Mouse (Mus musculus) cerebellum, adult 9-11 months (tissue): ENCODE results near the gene Cstb.
"Not testable (repeated sequence)": the region's sequence is repeated elsewhere in the genome, so short reads cannot be mapped to it uniquely, and the experiment has no call there.

Source experiments
- DNase-seq: peaks from one replicate; pipeline ENCODE4 v3.0.0; 2022

Cstb gene

DNA sequence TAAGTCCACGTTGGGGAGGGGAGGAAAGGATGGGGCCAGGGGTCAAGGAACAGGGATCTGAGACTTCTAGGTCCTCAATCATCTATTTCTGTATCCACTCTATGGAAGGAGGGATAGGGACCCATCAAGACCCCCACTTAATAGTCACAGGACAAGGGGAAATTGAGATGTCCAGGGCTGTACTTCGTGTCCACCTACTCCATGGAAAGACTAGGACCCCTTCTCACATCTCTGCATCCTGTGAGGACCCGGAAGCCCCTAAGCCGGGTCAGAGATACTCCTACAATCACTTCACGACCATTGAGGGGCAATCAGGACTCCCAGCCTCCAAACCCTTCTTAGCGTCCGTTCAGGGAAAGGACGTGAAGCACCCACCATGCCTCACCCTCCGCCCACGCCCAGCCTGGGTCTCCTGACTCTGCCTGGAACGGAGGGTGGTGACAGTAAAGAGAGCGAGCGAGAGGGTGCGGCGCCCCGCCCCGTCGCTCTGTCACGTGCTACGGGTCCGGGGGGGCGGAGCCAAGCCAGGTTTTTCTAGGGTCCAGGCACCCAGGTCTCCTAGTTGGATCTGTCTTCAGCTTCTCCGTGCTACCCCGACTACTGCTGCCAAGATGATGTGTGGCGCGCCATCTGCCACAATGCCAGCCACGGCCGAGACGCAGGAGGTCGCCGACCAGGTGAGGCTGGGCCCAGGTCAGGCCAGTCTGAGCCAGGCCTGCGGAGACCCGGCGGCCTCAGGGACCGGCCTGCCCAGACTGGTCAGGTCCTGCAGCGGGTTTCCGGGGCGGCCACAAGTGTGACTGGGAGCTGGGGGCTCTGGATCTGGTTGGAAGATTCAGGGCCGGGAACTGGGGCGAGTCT is at the start of gene Cstb:
Gene Cstb (plus strand): TSS at position 489 of the 861 bp plus-strand sequence.
- peak; percentile 88 for DNase-seq

- no peak for DNase-seq
These were observed 47.0 kb upstream of the Cstb start for GRCm38 (mm10) chr10:78378516-78378915.

DNA sequence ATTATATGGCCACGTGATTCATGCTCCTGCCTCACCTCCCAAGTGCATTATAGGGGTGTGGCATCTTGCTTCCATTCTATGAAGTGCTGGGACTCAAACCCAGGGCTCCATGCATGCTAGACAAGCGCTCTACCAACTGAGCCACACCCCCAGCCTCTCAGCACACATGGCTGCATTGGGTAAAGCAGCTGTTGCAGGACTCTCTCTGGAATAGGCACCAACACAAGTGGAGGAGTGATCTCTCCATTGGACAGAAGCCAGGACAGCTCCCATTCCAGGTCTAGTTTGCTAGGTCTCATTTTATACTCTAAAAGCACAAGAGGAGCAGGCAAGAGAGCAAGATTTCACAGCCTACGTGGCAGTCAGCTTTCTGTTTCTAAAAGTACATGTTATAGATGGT is 41.9 kb upstream of the Cstb start:
- no peak for DNase-seq

DNA sequence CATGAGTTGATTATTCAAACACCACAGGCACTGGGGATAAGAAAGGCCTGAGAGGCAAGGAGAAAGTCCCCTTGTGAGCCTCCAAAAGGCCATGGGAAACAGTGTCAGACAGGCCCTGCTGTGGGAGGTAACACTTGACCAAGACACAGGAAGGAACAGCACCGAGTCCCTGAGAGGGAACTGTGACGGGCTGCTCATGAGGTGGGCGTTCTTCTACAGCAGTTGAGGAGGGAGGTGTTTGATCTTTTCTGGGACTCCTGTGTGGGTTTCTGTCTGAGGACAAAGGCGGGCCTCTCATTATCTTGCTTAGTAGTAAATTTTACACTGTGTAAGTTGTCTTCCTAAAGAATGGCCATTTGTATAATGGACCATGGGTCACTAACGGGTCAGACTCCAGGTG is 39.9 kb upstream of the Cstb start:
- DNase-seq, result no peak

- DNase-seq, result peak; percentile 44
These were observed 37.1 kb upstream of the Cstb start for GRCm38 (mm10) chr10:78388216-78388980.

- no peak for DNase-seq
These were observed 34.4 kb upstream of the Cstb start for GRCm38 (mm10) chr10:78390982-78391470.

DNA sequence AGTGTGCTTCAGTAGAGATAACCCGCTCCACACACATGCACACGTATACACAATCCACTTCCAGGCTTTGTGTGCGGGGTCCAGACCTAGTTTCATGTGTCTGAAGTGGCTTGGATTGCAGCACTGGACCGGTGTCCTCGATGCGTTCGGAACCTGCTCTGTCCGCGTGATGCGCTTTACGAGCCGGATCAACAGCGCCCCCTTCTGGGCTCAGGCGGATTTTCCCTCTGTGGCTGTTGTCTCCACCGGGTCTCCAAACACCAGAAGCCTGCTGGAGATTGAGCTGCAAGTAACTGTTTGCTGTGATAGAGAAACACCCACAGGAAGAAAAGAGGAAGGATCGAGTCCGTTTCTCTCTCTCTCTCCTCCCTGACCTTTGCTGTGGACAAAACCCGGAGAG is 33.4 kb upstream of the Cstb start:
- DNase-seq, result peak; percentile 83

DNA sequence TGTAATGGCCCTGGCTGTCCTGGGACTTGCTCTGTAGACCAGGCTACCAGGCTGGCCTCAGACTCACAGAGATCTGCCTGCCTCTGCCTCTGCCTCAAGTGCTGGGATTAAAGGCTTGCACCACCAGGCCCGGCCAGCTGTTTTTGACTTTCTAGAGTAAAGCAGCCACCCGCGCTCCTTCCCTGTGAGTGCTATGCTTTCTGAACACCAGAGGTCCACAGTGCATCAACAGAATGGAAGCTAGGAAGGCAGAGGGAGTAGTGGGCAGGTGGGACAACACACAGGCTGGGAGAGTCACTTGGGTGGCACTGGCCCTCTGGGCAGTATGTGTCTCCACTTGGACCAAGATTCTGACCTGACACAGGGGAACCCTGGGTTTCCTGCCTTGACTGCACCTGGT is 30.1 kb upstream of the Cstb start:
- no peak for DNase-seq

DNA sequence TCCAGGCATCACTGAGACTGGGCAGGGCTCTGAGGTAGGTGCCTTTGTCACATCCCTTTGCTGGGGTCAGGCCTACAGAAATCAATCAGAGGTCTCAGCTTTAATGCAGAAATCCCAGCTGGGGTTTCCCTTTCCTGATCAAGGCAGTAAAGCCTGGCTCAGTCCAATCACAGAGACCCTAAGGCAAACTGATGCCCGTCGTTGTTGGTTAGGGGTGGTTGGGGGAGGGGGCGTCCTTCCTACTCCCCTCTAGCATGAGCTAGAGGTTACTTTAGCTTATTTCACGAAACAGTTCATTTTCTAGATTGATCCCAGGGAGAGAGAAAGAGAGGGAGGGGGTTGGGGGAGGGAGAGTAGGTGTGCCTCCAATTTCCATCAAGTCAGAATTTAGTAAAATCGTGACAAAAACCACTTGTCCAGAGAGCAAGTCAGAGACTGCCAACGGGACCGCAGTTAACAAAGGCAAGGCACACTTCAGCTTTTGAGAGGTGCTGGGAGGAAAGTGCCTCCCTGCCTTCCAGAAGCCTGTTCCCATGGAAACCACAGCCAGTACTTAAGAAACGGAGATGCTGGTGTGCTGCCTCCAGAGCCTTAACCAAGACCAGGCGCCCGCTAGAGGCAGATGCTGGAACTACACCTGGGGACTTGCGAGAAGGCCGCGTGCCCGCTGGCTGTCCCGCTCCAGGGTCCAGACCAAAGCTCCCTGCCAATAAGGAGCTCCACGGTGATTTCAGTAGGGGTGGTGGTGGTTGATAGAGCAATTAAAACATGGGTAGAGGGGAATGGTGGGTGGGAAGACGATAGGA is 29.4 kb upstream of the Cstb start:
- peak; percentile 90 for DNase-seq

DNA sequence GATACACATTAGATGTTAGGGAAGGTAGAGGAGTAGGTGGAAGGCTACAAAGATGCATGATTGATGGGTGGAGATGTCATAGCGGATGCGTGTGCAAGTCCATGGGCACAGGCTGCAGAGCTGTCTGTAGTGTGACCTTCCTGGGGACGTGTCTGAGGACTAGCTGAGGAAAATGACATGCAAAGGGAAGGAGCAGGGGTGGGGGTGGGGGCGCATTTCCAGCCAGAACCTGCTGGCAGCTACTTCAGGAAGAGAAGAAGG is 28.9 kb upstream of the Cstb start:
- no peak for DNase-seq

DNA sequence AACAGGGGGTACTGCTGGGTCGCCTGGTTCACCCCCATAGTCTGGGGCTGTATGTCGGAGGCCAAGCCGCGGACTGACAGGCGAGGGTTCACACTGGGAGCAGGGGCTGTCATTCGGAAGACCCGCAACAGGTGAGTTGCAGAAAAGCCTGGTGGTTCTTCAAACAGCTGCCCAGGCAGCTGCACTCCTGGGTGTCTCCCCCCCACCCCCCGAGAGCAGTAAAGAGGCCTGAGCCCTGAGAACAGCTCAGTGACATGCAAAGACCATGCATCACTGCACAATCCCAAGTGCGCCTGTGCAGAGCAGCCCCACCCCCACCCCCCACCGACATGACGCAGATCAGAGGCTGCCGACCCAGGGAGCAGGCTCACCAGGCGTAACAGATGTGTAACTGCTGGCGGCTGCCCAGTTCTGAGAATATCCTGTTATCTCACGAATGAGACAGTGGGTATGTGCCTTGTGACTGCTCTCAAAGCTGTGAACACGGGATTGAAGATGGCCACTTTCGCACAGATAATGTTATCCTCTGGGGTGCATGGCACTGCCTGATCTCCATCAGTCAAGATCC is 26.3 kb upstream of the Cstb start:
- DNase-seq, result no peak

DNA sequence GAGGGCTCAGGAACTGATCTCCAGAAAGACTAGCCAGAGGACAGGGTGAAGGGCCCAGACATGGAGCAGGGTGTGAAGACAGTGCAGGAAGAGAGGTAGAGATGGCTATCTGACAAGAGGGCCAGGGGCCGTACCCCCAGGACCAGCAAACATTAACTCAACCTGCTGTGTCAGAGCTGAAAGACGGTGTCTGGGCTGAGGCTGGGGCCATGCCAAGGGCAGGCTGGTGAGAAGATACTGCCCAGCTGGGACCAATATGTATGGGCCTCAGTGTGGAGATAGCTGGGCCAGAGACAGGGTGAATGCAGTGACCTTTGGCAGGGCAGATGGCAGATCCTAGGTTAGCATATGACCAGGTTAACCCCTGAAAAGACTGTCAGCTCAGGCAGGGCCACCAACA is 24.3 kb upstream of the Cstb start:
- DNase-seq, result no peak

- no peak for DNase-seq
These were observed 23.1 kb upstream of the Cstb start for GRCm38 (mm10) chr10:78402301-78402922.

DNA sequence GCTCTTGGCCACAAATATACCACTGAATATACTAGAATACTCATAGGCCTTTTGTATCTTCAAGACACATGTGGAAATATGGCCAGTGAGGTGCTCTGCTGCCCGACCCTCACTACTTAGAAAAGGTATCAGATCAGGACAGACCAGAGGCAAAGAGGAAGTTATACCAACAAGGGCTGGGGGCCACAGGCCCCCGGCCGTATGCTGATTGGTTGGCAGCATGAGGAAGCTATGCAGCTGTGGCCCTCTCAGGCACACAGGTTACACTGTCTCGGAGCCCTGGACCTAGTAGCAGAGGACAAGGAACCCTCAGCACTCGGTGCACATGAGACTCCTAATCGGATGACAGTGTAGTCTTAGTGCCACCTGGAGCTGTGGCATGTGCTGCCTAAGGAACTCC is 19.3 kb upstream of the Cstb start:
- no peak for DNase-seq

- no peak for DNase-seq
These were observed 18.3 kb upstream of the Cstb start for GRCm38 (mm10) chr10:78407132-78407531.

DNA sequence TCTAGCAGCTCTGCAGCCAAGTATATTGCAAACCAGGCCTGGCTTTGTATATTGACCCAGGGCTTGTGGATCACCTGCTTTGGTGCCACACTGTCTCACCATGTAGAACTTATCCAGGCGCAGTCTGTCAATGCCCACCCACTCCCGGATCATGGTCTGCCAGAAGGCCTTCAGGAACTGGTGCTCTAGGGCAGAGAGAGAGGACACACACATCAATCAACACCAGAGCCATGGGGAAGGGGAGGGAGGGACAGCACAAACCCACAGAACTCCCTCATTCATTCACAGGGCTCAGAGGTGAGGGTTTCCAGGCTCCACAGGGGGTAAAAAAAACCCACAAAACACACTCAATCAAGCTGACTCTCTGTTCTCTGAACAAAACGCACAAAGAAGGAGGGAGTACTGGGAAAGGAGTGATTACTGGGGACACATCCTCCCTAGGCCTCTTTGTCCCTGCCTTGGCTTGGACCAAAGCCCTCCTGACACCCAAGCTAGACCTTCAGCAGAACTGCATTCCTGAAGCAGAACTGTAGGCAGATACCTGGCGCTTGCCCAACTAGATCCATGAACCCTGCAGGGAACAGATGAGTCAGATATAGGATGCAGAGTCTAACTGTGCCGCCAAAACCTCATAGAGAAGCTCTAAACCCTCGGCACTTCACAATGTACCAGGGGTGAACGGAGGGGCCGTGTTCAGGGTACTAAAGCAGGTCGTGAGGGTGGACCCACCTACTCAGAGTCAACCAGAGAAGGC is 16.3 kb upstream of the Cstb start:
- no peak for DNase-seq

- peak; percentile 62 for DNase-seq
These were observed 13.6 kb upstream of the Cstb start for GRCm38 (mm10) chr10:78411851-78412250.

DNA sequence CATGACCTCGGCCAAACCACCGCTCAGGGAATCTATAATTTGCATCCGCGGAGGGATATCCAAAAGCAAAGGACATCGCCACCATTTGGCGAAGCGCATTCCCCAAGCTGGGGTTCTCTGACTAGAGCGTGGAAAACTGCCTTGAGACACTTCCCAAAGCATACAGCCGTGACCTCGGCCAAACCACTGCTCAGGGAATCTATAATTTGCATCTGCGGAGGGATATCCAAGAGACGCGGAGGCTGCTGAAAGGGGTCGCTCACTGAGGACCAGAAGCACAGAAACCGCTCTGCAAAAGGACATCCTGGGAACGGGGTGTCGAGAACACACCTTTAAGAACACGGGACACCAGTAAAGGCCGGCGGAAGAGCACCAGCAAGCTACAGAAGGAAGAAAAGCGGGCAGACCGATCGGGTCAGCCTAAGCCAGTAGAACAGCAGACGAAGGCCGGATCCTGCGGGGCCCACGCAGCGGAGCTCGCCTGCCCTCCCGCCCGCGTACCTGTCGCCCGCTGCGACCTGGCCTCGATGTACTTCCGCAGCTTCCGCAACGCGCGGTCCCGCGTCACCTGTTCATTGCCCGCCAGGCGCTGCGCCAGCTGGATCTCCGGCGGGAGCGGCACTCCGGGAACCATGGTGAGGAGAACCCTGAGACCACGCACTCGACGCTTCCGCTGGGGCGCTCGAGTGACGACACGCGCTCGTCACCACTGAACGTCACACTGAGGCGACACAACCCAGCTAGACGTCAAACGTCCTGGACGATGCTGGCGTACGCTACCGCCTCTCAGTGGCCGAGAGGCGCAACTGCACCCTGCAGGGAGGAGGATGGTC is 12.9 kb upstream of the Cstb start, which contains the start of gene Rrp1:
Gene Rrp1 (minus strand): TSS at position 725 of the 833 bp plus-strand sequence.
- DNase-seq, result peak; percentile 98

DNA sequence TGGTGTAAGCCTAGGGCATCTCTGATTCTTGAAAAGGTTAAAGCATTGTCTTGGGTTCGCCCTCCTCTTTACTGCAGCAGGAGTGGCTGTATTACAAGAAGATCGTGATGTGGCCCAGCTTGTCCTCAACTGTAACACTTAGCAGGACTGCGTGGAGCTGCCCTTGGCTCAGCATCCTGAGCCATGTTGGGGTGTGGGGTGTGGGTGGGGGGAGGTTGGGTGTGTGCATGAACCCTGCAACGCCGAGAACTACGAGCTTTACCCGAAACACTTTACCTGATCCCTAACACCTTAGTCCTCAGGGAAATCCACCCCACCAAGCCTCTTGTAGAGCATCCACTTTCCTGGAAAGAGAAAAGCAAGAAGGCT is 12.3 kb upstream of the Cstb start:
- no peak for DNase-seq

- not testable (repeated sequence) for DNase-seq
These were observed 10.5 kb upstream of the Cstb start for GRCm38 (mm10) chr10:78414936-78415335.

- DNase-seq, result no peak
These were observed 7.6 kb upstream of the Cstb start for GRCm38 (mm10) chr10:78417888-78418287.
